Mouse (Mus musculus): Measurements from ENCODE around the gene Adamtsl2. TPM values are rescaled to one million over a fixed set of nuclear protein-coding genes. Genes with fewer than 3 reads are reported as not detected.

The Adamtsl2 gene
- total RNA-seq, 4 experiments from 2014 or later: 4.4 to 6.6 (median 5.1) TPM

GRCm38 (mm10) chr2:27118452-27118851, 39.3 kb downstream of the Adamtsl2 start:
- no peak for DNase-seq (ENCODE audit: low spot score)

GRCm38 (mm10) chr2:27119766-27120165, 40.6 kb downstream of the Adamtsl2 start:
- no peak for DNase-seq (ENCODE audit: low spot score)

GRCm38 (mm10) chr2:27120241-27120641, 41.1 kb downstream of the Adamtsl2 start:
- peak; percentile 62 for DNase-seq (ENCODE audit: low spot score)

- no peak for DNase-seq (ENCODE audit: low spot score)
Observed at GRCm38 (mm10) chr2:27121626-27122355, 42.6 kb downstream of the Adamtsl2 start.

- DNase-seq (ENCODE audit: low spot score): no peak
Observed at GRCm38 (mm10) chr2:27122578-27122977, 43.4 kb downstream of the Adamtsl2 start.

GRCm38 (mm10) chr2:27123121-27123520, 43.9 kb downstream of the Adamtsl2 start:
- DNase-seq (ENCODE audit: low spot score): no peak

GRCm38 (mm10) chr2:27125979-27126378, 46.8 kb downstream of the Adamtsl2 start:
- peak; percentile 24 for DNase-seq (ENCODE audit: low spot score)

- DNase-seq (ENCODE audit: low spot score): no peak
Observed at GRCm38 (mm10) chr2:27126496-27126895, 47.3 kb downstream of the Adamtsl2 start.

GRCm38 (mm10) chr2:27128990-27129389, 49.8 kb downstream of the Adamtsl2 start:
- no peak for DNase-seq (ENCODE audit: low spot score)

GRCm38 (mm10) chr2:27135935-27136334, 56.8 kb downstream of the Adamtsl2 start:
- DNase-seq (ENCODE audit: low spot score): no peak

- no peak for DNase-seq (ENCODE audit: low spot score)
Observed at GRCm38 (mm10) chr2:27136336-27136735, 57.2 kb downstream of the Adamtsl2 start.

GRCm38 (mm10) chr2:27136789-27137188, 57.6 kb downstream of the Adamtsl2 start:
- no peak for DNase-seq (ENCODE audit: low spot score)

GRCm38 (mm10) chr2:27138356-27138755, 59.2 kb downstream of the Adamtsl2 start:
- DNase-seq (ENCODE audit: low spot score): no peak

GRCm38 (mm10) chr2:27141950-27142693, 62.9 kb downstream of the Adamtsl2 start, which contains the start of gene Fam163b:
Fam163b (minus strand) TSS chr2:27142491.
- DNase-seq (ENCODE audit: low spot score): no peak

- no peak for DNase-seq (ENCODE audit: low spot score)
Observed at GRCm38 (mm10) chr2:27144957-27145356, 65.8 kb downstream of the Adamtsl2 start.

- DNase-seq (ENCODE audit: low spot score): no peak
Observed at GRCm38 (mm10) chr2:27146840-27147239, 67.7 kb downstream of the Adamtsl2 start.

GRCm38 (mm10) chr2:27149457-27149856, 70.3 kb downstream of the Adamtsl2 start:
- DNase-seq (ENCODE audit: low spot score): no peak

GRCm38 (mm10) chr2:27154466-27155185, 75.4 kb downstream of the Adamtsl2 start:
- no peak for DNase-seq (ENCODE audit: low spot score)

GRCm38 (mm10) chr2:27156596-27156995, 77.4 kb downstream of the Adamtsl2 start:
- DNase-seq (ENCODE audit: low spot score): no peak
